Mouse (Mus musculus): ENCODE measurements at regions not wholly inside any gene's neighbourhood (a gene's known extent, or its start where the extent isn't known, plus 50 kb on each side); places are given as distances from the start of the nearest gene placed in this dataset.

GRCm38 (mm10) chr1:163621293-163621692 lies 103.7 kb downstream of the Mettl11b start:
- TF ChIP-seq CTCF (IDR thresholded peaks at IDR 0.05; ENCODE audit: control insufficient read depth, insufficient read depth, insufficient replicate concordance, low read depth, low read length) = no peak
- TF ChIP-seq POLR2A (IDR thresholded peaks at IDR 0.05; ENCODE audit: control insufficient read depth, low read depth, low read length) = no peak
